In the genomic region with DNA sequence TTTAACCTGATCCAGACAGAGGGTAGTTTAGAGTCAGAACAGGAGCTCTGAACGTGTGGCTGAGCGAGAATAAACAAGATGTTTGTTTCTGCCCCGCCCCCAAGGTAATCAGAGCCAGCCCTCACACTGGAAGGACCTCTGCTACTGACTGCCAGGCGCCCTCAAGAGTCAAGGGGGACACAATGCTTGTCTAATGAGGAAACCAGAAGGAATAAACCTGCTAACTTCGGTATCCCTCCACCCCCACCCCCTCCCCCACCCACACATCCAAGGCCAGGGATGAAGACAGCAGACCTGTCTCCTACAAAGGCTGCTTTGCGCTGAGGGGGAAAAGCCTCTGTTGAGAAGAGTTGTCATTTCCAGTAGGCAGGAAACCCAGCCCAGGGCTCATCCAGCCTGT, we compare ENCODE assay signal across 23 mouse cellular contexts. TPM values are rescaled to one million over a fixed set of nuclear protein-coding genes. Genes with fewer than 3 reads are reported as not detected.
DNase-seq lines count a peak whose midpoint lies in the region; ATAC-seq lines count a peak whose summit lies in the region.
"Had no signal": no experiment of that assay in that cellular context is flagged by ENCODE, and none has a peak within 500 bp of the region (broad histone marks: within the 10 kb centered on the region; RNA-seq: fewer than 3 reads in every experiment).

No protein-coding gene starts in this region.

- H3K9me3 ChIP-seq in hindbrain, embryonic 13.5 days = no peaks in the 10 kb centered on the region
- H3K9me3 ChIP-seq in hindbrain, embryonic 14.5 days (ENCODE audit: control insufficient read depth, low read length) = no peaks in the 10 kb centered on the region
- no peaks in the 10 kb centered on the region for H3K9me3 ChIP-seq in neural tube, embryonic 13.5 days
- H3K9me3 ChIP-seq in neural tube, embryonic 15.5 days (replicated peaks) = no peaks in the 10 kb centered on the region
- H3K9me3 ChIP-seq in embryonic facial prominence, embryonic 12.5 days = no peaks in the 10 kb centered on the region
- H3K9me3 ChIP-seq: embryonic facial prominence, embryonic 13.5 days; heart, embryonic 15.5 days; hindbrain, embryonic 15.5 days had no signal

- H3K4me1 ChIP-seq in hindbrain, embryonic 13.5 days (replicated peaks) = peaks cover 18% of the 10 kb centered on the region
- 0 out of 2 replicates have a peak, but pooled peaks cover 6% of the 10 kb centered on the region for H3K4me1 ChIP-seq in hindbrain, embryonic 14.5 days (replicated peaks; ENCODE audit: control insufficient read depth, insufficient read depth, low read length)
- H3K4me1 ChIP-seq in neural tube, embryonic 13.5 days (replicated peaks) = peaks cover 10% of the 10 kb centered on the region
- peaks cover 7% of the 10 kb centered on the region; the same call in 1 of the 2 replicates for H3K4me1 ChIP-seq in neural tube, embryonic 15.5 days
- H3K4me1 ChIP-seq in embryonic facial prominence, embryonic 12.5 days = no peaks in the 10 kb centered on the region; the same call in 1 of the 2 replicates
- H3K4me1 ChIP-seq: heart, embryonic 15.5 days had no signal

- no peak for DNase-seq in hindbrain, embryonic 14.5 days (ENCODE audit: low spot score)
- DNase-seq in urinary bladder, adult 2 months (ENCODE audit: low spot score) = no peak
- no peak for DNase-seq in retina, embryonic 14.5 days (ENCODE audit: low spot score)
- DNase-seq in urinary bladder, postnatal 25 days (ENCODE audit: low spot score) = no peak
- DNase-seq: adrenal gland, postnatal 36 days; cerebellum, adult 18-20 months; cerebellum, postnatal 36 days; gastrocnemius, postnatal 25 days; kidney, adult 11 months; liver, postnatal 0 days; lung, postnatal 10 days; right cerebral cortex, postnatal 4 days had no signal

- no peak overlapping the region for H3K9ac ChIP-seq in hindbrain, embryonic 13.5 days
- no peak overlapping the region for H3K9ac ChIP-seq in hindbrain, embryonic 14.5 days
- H3K9ac ChIP-seq in neural tube, embryonic 13.5 days = no peak overlapping the region
- no peak overlapping the region for H3K9ac ChIP-seq in neural tube, embryonic 15.5 days (replicated peaks)
- no peak overlapping the region for H3K9ac ChIP-seq in embryonic facial prominence, embryonic 12.5 days
- H3K9ac ChIP-seq: embryonic facial prominence, embryonic 13.5 days; heart, embryonic 15.5 days; hindbrain, embryonic 15.5 days; liver, postnatal 0 days had no signal

- peaks cover 39% of the 10 kb centered on the region for H3K36me3 ChIP-seq in hindbrain, embryonic 13.5 days
- peaks cover 32% of the 10 kb centered on the region for H3K36me3 ChIP-seq in hindbrain, embryonic 14.5 days (replicated peaks; ENCODE audit: control insufficient read depth, insufficient read depth)
- H3K36me3 ChIP-seq in neural tube, embryonic 13.5 days = peaks cover 42% of the 10 kb centered on the region
- peaks cover 38% of the 10 kb centered on the region for H3K36me3 ChIP-seq in neural tube, embryonic 15.5 days
- H3K36me3 ChIP-seq in embryonic facial prominence, embryonic 12.5 days = peaks cover 42% of the 10 kb centered on the region

- H3K4me2 ChIP-seq in hindbrain, embryonic 13.5 days = no peak overlapping the region
- no peak overlapping the region for H3K4me2 ChIP-seq in hindbrain, embryonic 14.5 days (replicated peaks)
- H3K4me2 ChIP-seq in neural tube, embryonic 13.5 days = no peak overlapping the region
- H3K4me2 ChIP-seq in neural tube, embryonic 15.5 days = no peak overlapping the region
- H3K4me2 ChIP-seq in embryonic facial prominence, embryonic 12.5 days (replicated peaks) = no peak overlapping the region
- H3K4me2 ChIP-seq: embryonic facial prominence, embryonic 13.5 days; heart, embryonic 15.5 days; hindbrain, embryonic 15.5 days had no signal

- no peaks in the 10 kb centered on the region for H3K27me3 ChIP-seq in hindbrain, embryonic 13.5 days
- no peaks in the 10 kb centered on the region for H3K27me3 ChIP-seq in hindbrain, embryonic 14.5 days (ENCODE audit: control insufficient read depth, insufficient read depth, low read length)
- H3K27me3 ChIP-seq in neural tube, embryonic 13.5 days = no peaks in the 10 kb centered on the region
- H3K27me3 ChIP-seq in neural tube, embryonic 15.5 days (replicated peaks) = no peaks in the 10 kb centered on the region
- H3K27me3 ChIP-seq in embryonic facial prominence, embryonic 12.5 days = no peaks in the 10 kb centered on the region
- H3K27me3 ChIP-seq: embryonic facial prominence, embryonic 13.5 days; heart, embryonic 15.5 days; hindbrain, embryonic 15.5 days; Patski had no signal

- H3K4me3 ChIP-seq in hindbrain, embryonic 13.5 days = no peak overlapping the region
- H3K4me3 ChIP-seq in hindbrain, embryonic 14.5 days (replicated peaks; ENCODE audit: low read length) = no peak overlapping the region
- H3K4me3 ChIP-seq in neural tube, embryonic 13.5 days = no peak overlapping the region
- H3K4me3 ChIP-seq in neural tube, embryonic 15.5 days (replicated peaks) = no peak overlapping the region
- no peak overlapping the region for H3K4me3 ChIP-seq in embryonic facial prominence, embryonic 12.5 days
- H3K4me3 ChIP-seq: embryonic facial prominence, embryonic 13.5 days; heart, embryonic 15.5 days; hindbrain, embryonic 15.5 days had no signal

- 46% methylated on average over 6 of the region's 6 CpGs for WGBS in hindbrain, embryonic 13.5 days
- 52% methylated on average over 6 of the region's 6 CpGs for WGBS in hindbrain, embryonic 14.5 days
- WGBS in neural tube, embryonic 13.5 days = 63% methylated on average over 6 of the region's 6 CpGs
- WGBS in neural tube, embryonic 15.5 days = 64% methylated on average over 6 of the region's 6 CpGs
- 29% methylated on average over 6 of the region's 6 CpGs for WGBS in embryonic facial prominence, embryonic 12.5 days

- no peak for ATAC-seq in hindbrain, embryonic 13.5 days (ENCODE audit: low FRiP score)
- no peak for ATAC-seq in hindbrain, embryonic 14.5 days (ENCODE audit: low FRiP score)
- no peak for ATAC-seq in neural tube, embryonic 13.5 days (ENCODE audit: low read depth)
- ATAC-seq in neural tube, embryonic 15.5 days (ENCODE audit: low FRiP score) = no peak
- ATAC-seq in embryonic facial prominence, embryonic 12.5 days (ENCODE audit: insufficient number of reproducible peaks, insufficient read depth, low FRiP score, low TSS enrichment) = no peak
- ATAC-seq: forebrain, embryonic 14.5 days; liver, postnatal 0 days; Patski had no signal

- 0 out of 2 replicates have a peak overlapping the region, but pooled peaks have one; percentile 26 for H3K27ac ChIP-seq in hindbrain, embryonic 13.5 days
- H3K27ac ChIP-seq in hindbrain, embryonic 14.5 days = no peak overlapping the region
- 0 out of 2 replicates have a peak overlapping the region, but pooled peaks have one; percentile 5 for H3K27ac ChIP-seq in neural tube, embryonic 13.5 days (replicated peaks)
- H3K27ac ChIP-seq in neural tube, embryonic 15.5 days (replicated peaks) = no peak overlapping the region
- 0 out of 2 replicates have a peak overlapping the region, but pooled peaks have one; percentile 12 for H3K27ac ChIP-seq in embryonic facial prominence, embryonic 12.5 days
- H3K27ac ChIP-seq: embryonic facial prominence, embryonic 13.5 days; heart, embryonic 15.5 days; hindbrain, embryonic 15.5 days; kidney, postnatal 0 days; stomach, postnatal 0 days had no signal

RNA-seq across cellular contexts. Expression of gene Btbd9, which starts 18.6 kb away (rescaled TPM):
- polyA plus RNA-seq in hindbrain, embryonic 13.5 days (2015; fragmentation: Nextera tagmentation; extraction: Ambion mirVana) = 149 and 150 TPM in 2 replicates
- 117 and 126 TPM in 2 replicates for polyA plus RNA-seq in hindbrain, embryonic 14.5 days (2014; fragmentation: Nextera tagmentation; extraction: Ambion mirVana)
- polyA plus RNA-seq in neural tube, embryonic 13.5 days (2015; fragmentation: Nextera tagmentation; extraction: Ambion mirVana) = 122 and 126 TPM in 2 replicates
- 109 and 121 TPM in 2 replicates for polyA plus RNA-seq in neural tube, embryonic 15.5 days (2015; fragmentation: Nextera tagmentation; extraction: Ambion mirVana)
- 71.6 and 78.9 TPM in 2 replicates for polyA plus RNA-seq in embryonic facial prominence, embryonic 12.5 days (2016; fragmentation: Nextera tagmentation; extraction: Ambion mirVana)
- 11.7 and 14.0 TPM in 2 replicates for polyA plus RNA-seq in urinary bladder, adult 2 months (2012; rRNA removed)

RNA-seq across cellular contexts. Expression of gene Dnah8, which starts 29.3 kb away (rescaled TPM):
- 1.3 and 1.9 TPM in 2 replicates for polyA plus RNA-seq in hindbrain, embryonic 13.5 days (2015; fragmentation: Nextera tagmentation; extraction: Ambion mirVana)
- polyA plus RNA-seq in hindbrain, embryonic 14.5 days (2014; fragmentation: Nextera tagmentation; extraction: Ambion mirVana) = 2.6 and 3.1 TPM in 2 replicates
- 1.2 and 1.5 TPM in 2 replicates for polyA plus RNA-seq in neural tube, embryonic 13.5 days (2015; fragmentation: Nextera tagmentation; extraction: Ambion mirVana)
- 2.7 and 2.8 TPM in 2 replicates for polyA plus RNA-seq in neural tube, embryonic 15.5 days (2015; fragmentation: Nextera tagmentation; extraction: Ambion mirVana)
- polyA plus RNA-seq in embryonic facial prominence, embryonic 12.5 days (2016; fragmentation: Nextera tagmentation; extraction: Ambion mirVana) = 1.4 and 2.1 TPM in 2 replicates
- polyA plus RNA-seq in urinary bladder, adult 2 months (2012; rRNA removed) = 0.74 and 0.78 TPM in 2 replicates
- polyA plus RNA-seq: Patski had no signal

RNA-seq across cellular contexts. Expression of gene Glo1, which starts 31.8 kb away (rescaled TPM):
- 153 and 172 TPM in 2 replicates for polyA plus RNA-seq in hindbrain, embryonic 13.5 days (2015; fragmentation: Nextera tagmentation; extraction: Ambion mirVana)
- 185 and 194 TPM in 2 replicates for polyA plus RNA-seq in hindbrain, embryonic 14.5 days (2014; fragmentation: Nextera tagmentation; extraction: Ambion mirVana)
- 157 and 160 TPM in 2 replicates for polyA plus RNA-seq in neural tube, embryonic 13.5 days (2015; fragmentation: Nextera tagmentation; extraction: Ambion mirVana)
- 162 and 168 TPM in 2 replicates for polyA plus RNA-seq in neural tube, embryonic 15.5 days (2015; fragmentation: Nextera tagmentation; extraction: Ambion mirVana)
- polyA plus RNA-seq in embryonic facial prominence, embryonic 12.5 days (2016; fragmentation: Nextera tagmentation; extraction: Ambion mirVana) = 215 and 218 TPM in 2 replicates
- polyA plus RNA-seq in urinary bladder, adult 2 months (2012; rRNA removed) = 115 and 117 TPM in 2 replicates

Comparison
In these comparisons a context has a peak if more than half of its experiments do, and no peak if none do; other contexts are left out.
1. H3K27ac ChIP-seq: peak in hindbrain, embryonic 13.5 days (single experiment), neural tube, embryonic 13.5 days (single experiment) and embryonic facial prominence, embryonic 12.5 days (single experiment); none in hindbrain, embryonic 14.5 days (single experiment) and neural tube, embryonic 15.5 days (single experiment).